Mouse (Mus musculus) cerebellum, adult 2 months (tissue): ENCODE results near the gene Vsig10.

Experiments
- CTCF ChIP-seq: fragments of 200-500 bp; IDR thresholded peaks from 2 replicates; pipeline ENCODE4 v1.5.1; 2011; ENCODE audit warnings: low read depth, mild to moderate bottlenecking, control low read depth, low read length, moderate library complexity, borderline replicate concordance; ENCODE audit not compliant: insufficient read depth
- POLR2A ChIP-seq: fragments of 200-500 bp; IDR thresholded peaks from 2 replicates; pipeline ENCODE4 v1.6.1; 2011; ENCODE audit warnings: low read length, control low read depth, borderline replicate concordance; ENCODE audit not compliant: insufficient read depth

DNA sequence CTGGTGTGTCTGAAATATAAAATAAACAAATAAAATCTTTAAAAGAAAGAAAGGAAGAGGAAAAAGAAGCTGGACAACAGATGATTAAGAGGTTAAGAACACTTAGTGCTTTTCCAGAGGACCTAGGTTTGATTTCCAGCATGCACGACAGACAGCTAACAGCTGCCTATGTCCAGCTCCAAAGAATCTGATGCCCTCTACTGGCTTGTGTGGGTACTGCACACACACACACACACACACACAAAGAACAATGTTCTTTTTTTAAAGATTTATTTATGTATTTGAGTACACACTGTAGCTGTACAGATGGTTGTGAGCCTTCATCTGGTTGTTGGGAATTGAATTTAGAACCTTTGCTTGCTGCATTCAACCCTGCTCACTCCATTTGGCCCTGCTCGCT, 28.8 kb upstream of the Vsig10 start:
- no peak for TF ChIP-seq CTCF
- no peak for TF ChIP-seq POLR2A
